Mouse (Mus musculus) adipose tissue, adult 10 weeks (tissue): Measurements from ENCODE around the gene Pus1. TPM values are rescaled to one million over a fixed set of nuclear protein-coding genes. Genes with fewer than 3 reads are reported as not detected.

ENCODE experiments used
- polyA plus RNA-seq: library from polyadenylated mRNA; stranded (reverse); fragments of 350-450 nt; fragmentation: Illumina TruSeq; extraction: RNeasy Lipid Tissue Mini Kit (QIAGEN cat#74804); gene quantifications from one replicate; pipeline ENCODE4 v1.2.3, GENCODE M21; 2014; ENCODE audit warnings: low read depth, low replicate concordance

Gene Pus1
- 16.3 TPM for polyA plus RNA-seq

DNA sequence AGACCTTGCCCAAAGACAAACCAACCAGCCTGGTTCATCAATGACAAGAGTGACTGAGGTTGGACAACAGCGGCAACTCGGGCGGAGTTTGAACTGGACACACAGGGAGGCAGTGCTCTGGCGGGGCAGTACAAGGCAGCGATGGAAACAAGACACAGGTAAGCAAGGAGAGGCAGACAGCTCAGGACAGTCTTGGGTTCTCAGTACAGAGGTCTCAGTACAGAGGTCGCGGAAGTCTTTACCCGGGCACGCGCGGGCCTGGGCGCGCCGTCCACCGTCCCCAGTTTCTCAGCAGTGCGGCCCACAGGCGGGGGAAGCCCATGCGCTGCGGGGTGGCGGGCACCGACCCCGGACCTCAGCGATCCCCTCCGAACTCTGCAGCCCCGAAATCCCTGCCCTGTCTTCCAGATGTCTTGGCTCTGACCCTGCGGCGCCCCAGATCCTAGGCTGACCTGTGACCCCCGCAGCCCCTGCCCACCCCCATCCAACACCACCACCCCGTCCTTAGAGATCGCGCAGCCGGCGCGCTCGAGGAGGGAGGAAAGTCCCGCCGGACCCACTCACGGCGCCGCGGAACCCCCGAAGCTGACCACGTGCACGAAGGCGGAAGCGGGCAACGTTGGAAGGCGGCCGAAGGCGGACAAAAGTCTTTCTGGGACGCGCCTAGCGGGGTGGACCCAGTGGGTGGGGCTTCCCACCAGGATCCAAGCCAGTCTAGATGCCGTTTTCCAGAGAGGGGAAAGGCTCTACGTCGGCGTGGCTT is at the start of gene Pus1:
Pus1 (minus strand) TSS at position 662 of the 763 bp plus-strand sequence.

DNA sequence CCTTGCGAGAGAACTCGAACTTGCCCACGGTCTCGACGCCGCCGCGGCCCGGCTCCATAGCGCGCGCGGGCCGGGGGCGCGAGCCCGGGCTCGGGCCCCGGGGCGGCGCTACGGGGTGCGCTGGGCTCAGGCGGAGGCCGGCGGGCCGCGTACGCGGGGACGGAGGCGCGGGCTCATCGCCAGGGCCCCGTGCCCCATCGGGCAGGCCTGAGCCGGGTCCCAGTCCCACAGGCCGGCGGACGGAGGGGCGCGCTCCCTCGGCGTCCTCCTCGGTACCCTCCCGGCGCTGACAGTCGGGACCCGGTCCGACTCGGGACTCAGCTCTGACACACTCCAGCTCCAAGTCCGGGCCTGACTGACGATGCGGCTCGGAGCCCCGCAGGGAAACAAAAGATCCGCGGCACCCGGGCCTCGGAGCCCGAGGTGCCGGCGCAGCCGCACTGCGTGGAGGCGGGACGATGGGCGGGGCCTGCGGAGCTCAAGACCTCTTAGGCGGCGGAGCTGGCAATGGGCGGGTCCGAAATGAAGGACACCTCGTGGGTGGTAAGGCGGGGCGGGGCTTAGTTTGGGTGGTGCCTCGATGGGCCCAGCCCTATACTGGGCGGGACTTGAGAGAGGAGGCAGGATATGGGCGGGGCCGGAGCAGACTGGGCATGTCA is 29.3 kb upstream of the Pus1 start, which contains the start of gene Ulk1:
Ulk1 (minus strand) TSS at position 431 of the 659 bp plus-strand sequence.

DNA sequence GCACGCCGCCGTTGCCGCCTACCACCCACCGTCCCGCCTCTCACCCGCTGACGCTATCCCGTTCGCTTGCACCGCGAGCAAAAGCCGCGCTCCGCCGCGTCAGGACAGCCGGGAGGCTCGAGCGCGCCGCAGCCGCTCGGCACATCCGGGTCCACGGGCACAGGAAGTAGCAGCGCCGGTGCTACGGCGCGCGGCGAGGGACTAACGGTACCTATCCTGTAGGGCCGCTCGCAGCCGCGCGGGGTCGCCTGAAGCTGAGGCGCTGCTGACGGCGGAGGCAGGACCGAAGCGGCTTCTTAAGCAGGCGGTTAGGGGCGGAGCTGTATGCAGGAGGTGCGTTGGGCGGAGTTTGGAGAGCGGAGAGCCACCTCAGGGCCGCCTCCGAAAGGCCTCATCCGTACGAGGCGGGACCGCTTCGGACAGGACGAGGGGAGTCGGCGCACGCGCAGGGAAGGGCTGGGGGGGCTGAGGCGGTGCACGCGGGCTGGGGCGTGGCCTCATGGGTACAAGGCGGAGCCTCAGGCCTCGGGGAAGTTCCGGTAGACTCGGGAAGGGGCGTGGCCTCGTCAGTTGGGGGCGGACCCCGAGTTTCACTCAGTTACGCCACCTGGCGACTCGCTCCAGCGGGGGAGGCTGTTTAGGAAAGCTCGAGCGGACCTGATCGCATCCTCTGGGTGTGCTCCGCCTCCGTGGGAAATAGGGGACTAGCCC is 9.9 kb downstream of the Pus1 start, which contains the start of gene Ep400:
Ep400 (minus strand) TSS at position 270 of the 711 bp plus-strand sequence.

Other genes starting within 250 kb of the Pus1 start
- gene Galnt9, start 236.3 kb downstream of the Pus1 start, polyA plus RNA-seq = 3.1 TPM
- gene Noc4l, start 127.2 kb downstream of the Pus1 start, polyA plus RNA-seq = 11.9 TPM
- 10.6 TPM for gene Ddx51, start 127.2 kb downstream of the Pus1 start, polyA plus RNA-seq
- gene Ep400, start 9.9 kb downstream of the Pus1 start, polyA plus RNA-seq = 25.6 TPM
- gene Ulk1, start 29.4 kb upstream of the Pus1 start, polyA plus RNA-seq = 30.5 TPM
- gene Hscb, start 59.1 kb upstream of the Pus1 start, polyA plus RNA-seq = 25.8 TPM
- gene Chek2, start 59.3 kb upstream of the Pus1 start, polyA plus RNA-seq = 9.3 TPM
- 10.7 TPM for gene Ttc28, start 99.1 kb upstream of the Pus1 start, polyA plus RNA-seq